Mouse (Mus musculus) ES-E14 (cell line): ENCODE data around the gene Gltpd2.

Source experiments
- HCFC1 ChIP-seq: IDR thresholded peaks from 2 replicates; pipeline ENCODE4 v1.6.1; 2012; ENCODE audit warnings: low read length, inconsistent platforms, borderline replicate concordance; ENCODE audit not compliant: insufficient read depth
- MAFK ChIP-seq: IDR thresholded peaks from 2 replicates; pipeline ENCODE4 v1.6.1; 2014; ENCODE audit warnings: mild to moderate bottlenecking, low read depth, low read length, inconsistent platforms; ENCODE audit not compliant: insufficient read depth

DNA sequence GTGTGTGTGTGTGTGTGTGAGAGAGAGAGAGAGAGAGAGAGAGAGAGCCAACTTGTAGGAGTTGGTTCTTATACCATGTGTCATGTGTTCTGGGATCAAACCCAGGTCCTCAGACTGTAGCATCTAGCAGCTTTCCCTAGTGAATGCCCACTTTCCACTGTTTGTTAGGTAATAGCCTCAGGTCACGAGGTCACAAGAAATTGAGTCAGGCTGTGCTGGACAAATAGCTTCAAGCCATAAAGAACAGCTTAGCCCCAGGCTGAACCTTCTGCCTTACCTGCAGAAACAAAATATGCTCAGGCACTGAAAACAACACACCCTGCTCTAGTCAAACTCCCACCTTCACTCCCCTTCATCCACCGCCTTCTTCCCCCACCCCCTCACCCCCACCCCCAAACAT is 7.8 kb upstream of the Gltpd2 start:
- TF ChIP-seq MAFK (no peak), HCFC1 (no peak)
